Mouse (Mus musculus): ENCODE data around the gene Nop10.

GRCm38 (mm10) chr2:112261748-112262653 lies at the start of gene Nop10:
- TF ChIP-seq POLR2A (IDR thresholded peaks at IDR 0.05; ENCODE audit: low read depth, low read length) (peak; percentile 92), CTCF (conservative IDR thresholded peaks at IDR 0.05; ENCODE audit: insufficient read depth, insufficient read length, low read depth, low read length) (peak; percentile 81)
